Mouse (Mus musculus) liver, embryonic 14.5 days (tissue): Measurements from ENCODE around the gene Map7. TPM values are rescaled to one million over a fixed set of nuclear protein-coding genes. Genes with fewer than 3 reads are reported as not detected.

Experiments used
- ATAC-seq: fragments of 200-750 bp; cut with Nextera tagmentation; 2 replicates; pipeline ENCODE4 v1.8.0; 2017; ENCODE audit warnings: moderate number of reproducible peaks, mild to moderate bottlenecking, moderate library complexity; ENCODE audit not compliant: insufficient read depth
- DNase-seq, 3 experiments: peaks; one replicate each; pipeline ENCODE4 v3.0.0-alpha.2; 2012 to 2013; ENCODE audit warnings: low read depth in 3 of 3, low spot score in 3 of 3
- H3K27ac ChIP-seq: fragments of 300-500 bp; sonication (generic); 2 replicates; pipeline ENCODE4 v1.5.1; 2014; ENCODE audit warnings: moderate library complexity, mild to moderate bottlenecking, control low read depth, inconsistent platforms
- H3K27me3 ChIP-seq: fragments of 300-500 bp; sonication (generic); 2 replicates; pipeline ENCODE4 v1.6.1; 2014; ENCODE audit warnings: mild to moderate bottlenecking, low read length, moderate library complexity; ENCODE audit not compliant: control insufficient read depth, insufficient read depth
- H3K36me3 ChIP-seq: fragments of 300-500 bp; sonication (generic); replicated peaks from 2 replicates; pipeline ENCODE4 v1.6.1; 2014; ENCODE audit warnings: low read depth; ENCODE audit not compliant: control insufficient read depth, insufficient read depth
- H3K4me1 ChIP-seq, 2 experiments: fragments of 200-500 bp in 1 of 2; fragments of 300-500 bp in 1 of 2; sonication (generic) in 1 of 2; replicated peaks; 2 replicates each; pipeline ENCODE4 v1.6.1; 2012 to 2014; ENCODE audit warnings: antibody characterized with exemption in 1 of 2, inconsistent platforms in 1 of 2, low read length in 1 of 2; ENCODE audit not compliant: control insufficient read depth in 2 of 2, insufficient read depth in 2 of 2
- H3K4me2 ChIP-seq: fragments of 300-500 bp; sonication (generic); 2 replicates; pipeline ENCODE4 v1.6.1; 2014; ENCODE audit warnings: low read depth, mild to moderate bottlenecking, control low read depth, moderate library complexity
- H3K4me3 ChIP-seq, 2 experiments: fragments of 200-500 bp in 1 of 2; fragments of 300-500 bp in 1 of 2; sonication (generic) in 1 of 2; 2 replicates each; pipeline ENCODE4 v1.5.1; 2012 to 2014; ENCODE audit warnings: low read depth in 2 of 2, low read length in 2 of 2, mild to moderate bottlenecking in 2 of 2, control low read depth in 1 of 2, inconsistent platforms in 1 of 2, moderate library complexity in 1 of 2; ENCODE audit not compliant: insufficient read depth in 1 of 2
- H3K9ac ChIP-seq: fragments of 300-500 bp; sonication (generic); replicated peaks from 2 replicates; pipeline ENCODE4 v1.6.1; 2014; ENCODE audit warnings: mild to moderate bottlenecking, control low read depth, moderate library complexity
- H3K9me3 ChIP-seq: fragments of 300-500 bp; sonication (generic); 2 replicates; pipeline ENCODE4 v1.6.1; 2016; ENCODE audit warnings: low read length, mixed read lengths; ENCODE audit not compliant: control insufficient read depth
- CTCF ChIP-seq: IDR thresholded peaks from 2 replicates; pipeline ENCODE4 v1.5.1; 2016; ENCODE audit warnings: antibody characterized with exemption, low read depth, control low read depth
- EP300 ChIP-seq: IDR thresholded peaks from 2 replicates; pipeline ENCODE4 v1.6.1; 2016; ENCODE audit warnings: antibody characterized with exemption, low read depth
- WGBS: fragments of 180-500 bp; shearing (Covaris S2); extraction: QIAGEN DNeasy Blood & Tissue Kit; methylation state at CpG from one replicate; pipeline ENCODE4 v1.1.7; 2014; ENCODE audit not compliant: insufficient replicate concordance; 5-methylcytosine and 5-hydroxymethylcytosine counted together
- polyA plus RNA-seq, 2 experiments: library from polyadenylated mRNA; depleted of rRNA in 1 of 2; stranded (reverse) in 1 of 2; unstranded in 1 of 2; fragments of >200 nt; fragmentation: Nextera tagmentation in 1 of 2; extraction: Ambion mirVana in 1 of 2; gene quantifications; 2 replicates each; pipeline versions ENCODE4 v1.2.1 to v1.2.3; 2012 to 2014

Map7 gene
- polyA plus RNA-seq, 2 experiments: 2.2 to 2.3 TPM

DNA sequence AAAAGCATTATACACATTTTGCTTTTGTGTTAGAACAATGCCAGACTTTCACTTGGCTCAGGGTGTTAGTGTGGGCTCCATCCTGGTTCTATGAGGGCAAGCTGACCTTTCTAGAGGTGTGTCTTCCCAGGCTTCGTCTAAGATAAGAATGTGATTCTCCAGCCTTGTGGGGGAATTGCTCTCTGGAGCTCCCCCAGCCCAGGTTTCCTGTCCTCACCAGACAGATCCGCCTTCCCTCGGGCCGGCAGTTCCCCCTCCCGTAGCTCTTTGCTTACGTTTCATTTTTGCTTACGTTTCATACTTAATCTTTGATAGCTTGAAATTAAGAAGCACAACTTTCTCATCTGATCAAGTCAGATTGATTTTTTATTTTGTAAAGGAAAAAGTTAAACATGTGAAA lies 48.8 kb downstream of the Map7 start:
- no peaks in the 10 kb centered on the region for H3K36me3 ChIP-seq
- TF ChIP-seq CTCF (no peak), EP300 (no peak)
- H3K27me3 ChIP-seq: no peaks in the 10 kb centered on the region
- no peak overlapping the region for H3K9ac ChIP-seq
- H3K4me1 ChIP-seq: peaks cover 0 to 11% of the 10 kb centered on the region in 2 experiments; a peak in 2 of 4 replicates
- ATAC-seq (no peak), DNase-seq (no peak)
- 22% methylated on average over 7 of the region's 7 CpGs for WGBS
- H3K9me3 ChIP-seq: no peaks in the 10 kb centered on the region
- no peak overlapping the region for H3K4me3 ChIP-seq
- H3K27ac ChIP-seq: no peak overlapping the region
- H3K4me2 ChIP-seq: no peak overlapping the region

DNA sequence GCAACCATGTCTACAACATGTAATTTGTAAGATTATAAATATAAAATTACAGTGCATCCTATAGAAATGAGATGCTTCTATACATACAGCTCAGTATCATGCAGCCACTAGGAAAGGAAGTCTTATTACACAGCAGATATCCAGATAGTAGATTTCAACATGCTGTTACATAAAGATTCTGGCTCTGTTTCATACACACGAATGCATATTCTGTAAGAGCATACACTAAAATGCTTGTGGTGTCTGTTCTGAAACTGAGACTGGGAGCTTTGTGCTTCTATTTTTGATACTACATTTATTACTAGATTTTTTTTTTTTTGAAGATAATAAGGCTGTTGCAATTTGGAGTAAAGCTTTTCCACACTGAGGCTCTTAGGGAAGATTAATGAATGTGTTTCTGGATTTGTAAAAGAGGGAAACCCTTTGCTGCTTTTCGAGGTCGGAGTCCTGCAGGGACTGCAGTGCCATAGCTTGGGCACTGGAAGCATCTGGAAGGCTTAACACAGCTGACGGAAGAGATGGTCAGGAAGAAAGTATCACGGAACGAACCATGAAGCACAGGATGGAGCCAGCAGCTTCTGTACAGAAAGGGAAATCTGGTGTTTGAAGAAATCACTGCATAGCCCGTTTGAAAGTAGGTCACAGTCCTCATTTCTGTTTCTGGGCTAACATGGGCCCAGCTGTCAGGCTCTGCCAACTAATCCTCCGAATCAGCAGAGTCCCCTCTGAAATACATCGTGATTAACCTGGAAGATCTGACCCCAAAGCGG lies 50.9 kb downstream of the Map7 start:
- TF ChIP-seq CTCF (no peak), EP300 (no peak)
- Histone ChIP-seq H3K4me2 (no peak overlapping the region), H3K9me3 (no peaks in the 10 kb centered on the region), H3K36me3 (no peaks in the 10 kb centered on the region), H3K4me1 (peaks cover 0 to 8% of the 10 kb centered on the region in 2 experiments; a peak in 2 of 4 replicates), H3K27ac (no peak overlapping the region), H3K27me3 (no peaks in the 10 kb centered on the region), H3K9ac (no peak overlapping the region), H3K4me3 (no peak overlapping the region)
- 58% methylated on average over 10 of the region's 10 CpGs for WGBS
- no peak for ATAC-seq
- no peak for DNase-seq

DNA sequence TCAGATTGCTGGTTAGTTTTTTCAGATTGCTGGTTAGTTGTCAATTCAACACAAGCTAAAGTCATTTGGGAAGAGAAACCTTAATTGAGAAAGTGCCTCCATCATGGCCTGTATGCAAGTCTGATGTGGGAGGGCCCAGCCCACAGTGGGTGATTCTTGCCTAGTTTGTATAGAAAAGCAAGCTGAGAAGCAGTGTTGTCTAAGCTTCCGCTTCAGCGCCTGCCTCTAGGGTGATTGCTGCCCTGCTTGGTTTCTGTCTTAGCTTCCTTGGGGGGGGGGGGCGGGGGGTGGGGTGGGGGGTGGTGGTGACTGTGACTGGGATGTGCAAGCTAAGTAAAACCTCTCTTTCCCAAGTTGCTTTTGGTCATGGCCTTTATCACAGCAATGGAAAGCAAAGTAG lies 53.0 kb downstream of the Map7 start:
- peaks cover 0 to 6% of the 10 kb centered on the region in 2 experiments; a peak in 1 of 4 replicates for H3K4me1 ChIP-seq
- ATAC-seq (no peak), DNase-seq (no peak)
- TF ChIP-seq EP300 (no peak), CTCF (no peak)
- no peaks in the 10 kb centered on the region for H3K27me3 ChIP-seq
- no peak overlapping the region for H3K4me3 ChIP-seq
- no peak overlapping the region for H3K27ac ChIP-seq
- H3K36me3 ChIP-seq: no peaks in the 10 kb centered on the region
- H3K9ac ChIP-seq: no peak overlapping the region
- H3K9me3 ChIP-seq: no peaks in the 10 kb centered on the region
- 43% methylated on average over 3 of the region's 3 CpGs for WGBS
- no peak overlapping the region for H3K4me2 ChIP-seq

DNA sequence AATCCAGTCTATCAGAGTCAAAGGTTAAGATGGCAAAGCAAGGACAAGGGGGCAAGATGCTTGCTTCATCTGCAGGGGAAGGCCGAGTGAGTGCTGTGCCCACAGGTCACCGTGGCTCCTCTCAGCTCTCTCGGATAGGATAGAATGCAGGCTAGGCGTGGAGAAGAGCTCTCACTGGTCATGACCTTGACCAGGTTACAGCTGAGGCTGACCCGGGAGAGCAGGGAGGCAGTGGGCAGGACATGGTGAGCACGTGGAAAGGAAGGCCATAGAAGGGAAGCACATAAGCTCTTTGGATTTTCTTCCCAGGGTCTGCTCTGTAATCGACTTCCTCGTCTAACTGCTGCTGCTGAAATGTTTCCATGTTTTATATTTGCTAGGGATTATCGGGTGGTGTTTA lies 53.9 kb downstream of the Map7 start:
- Histone ChIP-seq H3K4me2 (no peak overlapping the region), H3K27me3 (no peaks in the 10 kb centered on the region), H3K9me3 (no peaks in the 10 kb centered on the region), H3K4me3 (no peak overlapping the region), H3K9ac (no peak overlapping the region), H3K36me3 (no peaks in the 10 kb centered on the region), H3K4me1 (peaks cover 0 to 6% of the 10 kb centered on the region in 2 experiments; a peak in 1 of 4 replicates), H3K27ac (no peak overlapping the region)
- no peak for ATAC-seq
- TF ChIP-seq CTCF (no peak), EP300 (no peak)
- 54% methylated on average over 9 of the region's 9 CpGs for WGBS
- no peak for DNase-seq

DNA sequence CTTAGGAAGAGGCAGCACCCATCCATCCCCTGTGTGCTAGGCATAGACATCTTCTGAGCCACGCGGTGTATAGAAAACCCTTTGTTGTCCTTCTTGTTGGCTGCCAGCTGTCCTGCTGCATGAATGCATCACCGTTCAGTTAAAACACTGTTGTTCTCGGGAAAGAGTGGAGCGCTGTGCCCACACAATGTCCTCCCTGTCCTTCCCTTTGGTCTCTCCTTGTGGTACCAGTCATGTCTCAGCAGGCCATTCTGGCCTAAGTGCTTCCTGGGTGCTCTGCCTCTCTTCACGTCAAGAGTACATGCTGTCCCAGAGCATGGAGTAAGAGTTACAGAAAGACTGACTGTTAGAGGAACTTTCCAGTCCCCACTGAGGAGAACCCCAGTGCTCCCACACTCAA lies 54.5 kb downstream of the Map7 start:
- WGBS: 79% methylated on average over 6 of the region's 6 CpGs
- Histone ChIP-seq H3K27ac (no peak overlapping the region), H3K27me3 (no peaks in the 10 kb centered on the region), H3K36me3 (no peaks in the 10 kb centered on the region), H3K4me3 (no peak overlapping the region), H3K4me2 (no peak overlapping the region), H3K9ac (no peak overlapping the region), H3K4me1 (peaks cover 0 to 6% of the 10 kb centered on the region in 2 experiments; a peak in 1 of 4 replicates), H3K9me3 (no peaks in the 10 kb centered on the region)
- ATAC-seq (no peak), DNase-seq (no peak)
- no peak for TF ChIP-seq EP300
- no peak for TF ChIP-seq CTCF
